Mouse (Mus musculus) cortical plate, adult 2 months (tissue): ENCODE results near the gene Ndufa4l2.

Experiments
- CTCF ChIP-seq: fragments of 200-500 bp; IDR thresholded peaks from 2 replicates; pipeline ENCODE4 v1.5.1; 2011; ENCODE audit warnings: mild to moderate bottlenecking, control low read depth, low read length; ENCODE audit not compliant: insufficient read depth; ENCODE audit errors: extremely low read depth
- POLR2A ChIP-seq: fragments of 200-500 bp; IDR thresholded peaks from 2 replicates; pipeline ENCODE4 v1.6.1; 2011; ENCODE audit warnings: mild to moderate bottlenecking, low read length, control low read depth; ENCODE audit not compliant: insufficient read depth; ENCODE audit errors: extremely low read depth

DNA sequence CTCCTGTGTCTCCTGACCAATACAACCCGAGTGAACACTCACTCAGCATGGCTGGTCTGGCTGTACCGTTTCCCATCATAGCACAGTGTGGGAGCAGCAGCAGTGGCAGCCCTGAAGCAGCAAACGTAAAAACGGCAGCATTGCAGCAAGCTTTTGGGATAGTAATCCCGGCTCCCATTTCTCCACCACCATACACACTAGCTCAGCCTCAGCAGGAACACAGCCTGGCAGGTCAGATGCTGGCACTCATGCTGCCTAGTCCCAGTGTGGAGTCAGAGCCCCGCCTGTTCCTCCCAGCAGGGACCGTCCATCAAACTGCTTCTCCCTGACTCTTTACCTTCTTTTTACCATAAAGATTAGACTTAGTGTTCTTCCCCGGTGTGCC is 23.6 kb upstream of the Ndufa4l2 start:
- TF ChIP-seq CTCF: no peak
- TF ChIP-seq POLR2A: no peak
